Mouse (Mus musculus) thymus, postnatal 4 days (tissue): Measurements from ENCODE around the gene Sirpb1c.
"Not testable (repeated sequence)": the region's sequence is repeated elsewhere in the genome, so short reads cannot be mapped to it uniquely, and the experiment has no call there.

ENCODE experiments used
- DNase-seq: peaks from one replicate; pipeline ENCODE4 v3.0.0; 2021

Sirpb1c gene

DNA sequence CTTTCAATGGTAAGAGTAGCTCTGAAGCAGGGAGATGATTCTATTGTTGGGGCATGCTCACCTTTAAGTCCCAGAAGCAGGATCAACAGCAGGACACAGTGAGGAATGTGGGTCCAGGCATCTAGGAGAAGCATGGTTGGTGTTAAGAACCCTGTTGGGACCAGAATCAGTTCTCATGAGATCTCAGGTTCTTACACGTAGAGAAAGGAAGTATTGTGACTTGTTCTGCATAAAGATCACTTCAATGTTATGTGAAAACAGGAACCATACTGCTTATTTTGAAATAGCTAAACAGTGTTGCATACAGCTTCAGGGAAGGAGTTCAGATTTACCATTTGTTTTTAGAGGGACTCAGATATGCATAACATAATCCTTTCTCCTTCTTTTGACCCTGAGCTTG is at the start of gene Sirpb1c:
Gene Sirpb1c (minus strand): TSS at position 249 of the 400 bp plus-strand sequence.
- not testable (repeated sequence) for DNase-seq

DNA sequence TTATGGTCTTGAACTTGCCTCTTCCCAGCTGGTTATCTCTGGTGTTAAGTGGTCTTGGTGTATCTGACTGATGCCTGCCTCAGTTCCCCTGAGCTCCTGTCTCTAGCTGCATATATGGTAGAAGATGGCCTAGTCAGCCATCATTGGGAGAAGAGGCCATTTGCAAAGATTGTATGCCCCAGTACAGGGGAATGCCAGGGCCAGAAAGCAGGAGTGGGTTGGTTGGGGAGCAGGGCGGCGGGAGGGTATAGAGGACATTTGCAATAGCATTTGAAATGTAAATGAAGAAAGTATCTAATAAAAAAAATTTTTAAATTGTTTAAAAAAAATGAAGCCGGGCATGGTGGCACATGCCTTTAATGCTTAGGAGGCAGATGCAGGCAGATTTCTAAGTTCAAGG is 38.1 kb upstream of the Sirpb1c start:
- DNase-seq = no peak

GRCm38 (mm10) chr3:15855773-15856172 is 7.4 kb upstream of the Sirpb1c start:
- not testable (repeated sequence) for DNase-seq

DNA sequence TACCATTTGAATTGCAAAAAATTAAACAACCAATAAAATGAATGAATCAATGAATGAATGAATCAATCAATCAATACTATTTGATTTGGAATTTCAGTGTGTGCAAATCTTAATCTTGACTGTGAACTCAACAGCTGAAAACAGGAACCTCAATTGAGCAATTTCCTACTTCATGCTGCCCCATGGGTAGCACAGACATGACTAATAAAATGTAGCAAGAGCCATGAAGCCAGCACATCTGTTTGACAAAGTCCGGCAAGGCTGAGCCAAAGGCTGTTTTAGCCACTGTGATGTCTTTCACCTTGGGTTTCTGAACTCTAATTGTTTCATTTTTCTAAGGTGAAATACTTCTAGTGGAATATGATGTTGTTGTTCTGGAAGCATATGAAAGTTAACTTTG is 1.6 kb upstream of the Sirpb1c start:
- no peak for DNase-seq

GRCm38 (mm10) chr3:15847332-15848047 is 838 bp downstream of the Sirpb1c start:
- DNase-seq = no peak

- DNase-seq = not testable (repeated sequence)
These were observed 74.7 kb downstream of the Sirpb1c start for GRCm38 (mm10) chr3:15773642-15774041.
